Mouse (Mus musculus) brain, embryonic 18.5 days (tissue): ENCODE data around the gene Tspan3.
A peak's percentile ranks its signal among the peaks of the same experiment; 100 is the strongest.

Experiments
- DNase-seq: peaks from one replicate; pipeline ENCODE4 v3.0.0-alpha.2; 2012; ENCODE audit warnings: low read depth, low spot score

Gene Tspan3

DNA sequence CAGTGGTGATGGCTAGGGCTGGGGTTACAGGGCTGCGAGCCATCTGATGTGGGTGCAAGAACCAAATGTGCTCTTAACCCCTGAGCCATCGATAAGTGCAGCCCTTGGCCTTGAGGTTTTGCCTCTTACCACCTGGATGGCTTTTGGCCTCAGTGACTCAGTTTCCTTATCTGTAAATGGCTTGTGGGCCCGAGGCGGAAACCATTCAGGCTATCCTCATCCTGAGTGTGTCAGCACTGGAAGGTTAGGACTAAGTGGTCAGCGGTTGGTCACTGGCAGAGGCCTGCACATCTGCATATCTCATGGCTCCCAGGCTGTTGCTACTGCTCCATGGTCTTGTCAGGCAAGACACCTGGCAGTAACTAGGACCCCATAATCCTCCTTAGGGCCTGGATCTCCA lies 47.2 kb downstream of the Tspan3 start:
- DNase-seq, result no peak

DNA sequence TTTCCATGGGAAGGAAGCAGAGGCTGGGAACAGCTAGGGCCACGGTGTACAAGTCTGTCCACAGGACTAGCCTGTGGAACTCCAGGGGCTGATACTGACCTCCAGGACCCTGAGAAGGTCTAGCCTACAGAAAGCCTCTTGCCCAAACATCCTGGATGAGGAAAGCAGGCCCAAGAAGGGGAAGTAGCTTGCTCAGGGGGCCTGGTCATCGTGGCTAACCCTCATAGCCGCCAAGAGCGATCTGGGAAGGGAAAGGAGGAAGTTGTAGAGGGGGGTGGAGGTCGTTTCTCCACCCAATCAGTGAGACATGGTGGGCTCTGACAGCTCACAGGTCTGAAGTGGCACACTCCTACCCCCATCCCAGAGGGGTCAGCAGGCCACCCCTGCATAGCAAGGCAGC lies 57.1 kb downstream of the Tspan3 start:
- no peak for DNase-seq

DNA sequence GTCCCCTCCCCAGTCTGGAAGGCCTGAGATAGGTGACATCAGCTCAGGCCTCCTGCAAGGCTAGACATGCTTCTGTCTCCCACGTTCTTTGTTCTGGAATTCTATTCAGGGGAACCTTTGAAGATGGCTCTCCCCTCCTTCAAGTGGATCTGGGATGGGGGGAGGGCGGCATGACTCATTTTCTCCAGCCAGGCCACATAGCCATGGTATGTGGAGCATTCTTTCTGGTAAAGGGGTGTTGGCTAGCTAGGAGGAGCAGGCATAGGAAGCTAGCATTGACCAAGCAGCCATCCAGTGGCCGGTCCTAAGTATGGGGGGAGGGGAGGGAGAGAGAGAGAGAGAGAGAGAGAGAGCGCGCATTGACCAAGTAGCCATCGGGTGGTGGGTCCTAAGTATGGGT lies 57.8 kb downstream of the Tspan3 start:
- no peak for DNase-seq

DNA sequence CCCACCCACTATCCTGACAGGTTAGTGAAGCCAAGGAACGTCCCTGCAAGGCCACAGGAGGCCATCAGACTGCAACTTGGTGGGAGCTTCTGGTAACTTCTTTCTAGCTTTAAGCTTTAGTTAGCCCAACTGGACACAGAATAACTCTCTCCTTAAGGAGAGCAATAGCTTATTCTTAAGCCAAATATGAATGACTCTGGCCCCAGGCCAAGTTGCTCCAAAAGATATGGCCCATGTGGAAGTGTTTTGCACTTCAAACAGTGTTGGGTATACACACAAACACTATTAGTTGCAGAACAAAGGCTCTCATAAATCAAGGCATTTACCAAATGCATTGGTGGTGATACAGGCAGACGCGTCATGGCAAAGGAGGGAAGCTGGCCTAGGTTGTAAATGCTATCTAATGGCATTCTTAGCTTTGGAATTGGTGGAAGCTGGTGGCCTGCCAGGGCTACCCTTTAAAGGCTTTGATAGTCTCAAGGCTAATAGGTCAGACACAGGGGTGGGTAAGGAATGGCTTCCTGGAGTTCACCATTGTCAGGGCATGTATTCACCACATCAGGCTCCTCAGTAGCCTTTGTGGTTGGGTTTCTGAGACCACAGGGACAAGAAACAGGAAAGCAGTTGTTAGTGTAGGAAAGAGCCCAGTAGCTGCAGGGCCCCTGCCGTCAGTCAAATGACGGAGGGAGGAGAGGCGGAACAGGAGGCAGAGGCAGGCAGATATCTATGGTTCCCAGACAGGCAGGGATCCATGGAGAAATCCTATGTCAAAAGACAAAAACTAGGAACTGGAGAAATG lies 58.8 kb downstream of the Tspan3 start:
- DNase-seq, result no peak

DNA sequence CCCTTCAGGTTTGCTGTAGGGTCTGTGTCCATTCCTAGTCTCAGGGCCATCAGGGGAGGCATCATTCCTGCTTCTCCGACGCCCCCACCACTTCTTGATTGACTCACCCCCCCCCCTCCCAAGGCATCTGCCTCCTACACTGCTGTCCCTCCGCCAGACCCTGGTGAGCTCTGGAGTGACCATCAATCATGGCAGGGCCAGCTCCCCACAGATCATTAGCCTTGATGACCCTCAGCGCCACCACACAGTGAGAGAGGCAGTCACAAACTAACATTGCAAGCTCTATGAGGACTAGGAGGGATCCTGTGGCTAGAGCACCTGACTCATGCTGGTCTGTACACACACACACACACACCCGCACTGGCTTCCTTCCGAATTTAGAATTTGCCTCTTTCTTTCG lies 60.4 kb downstream of the Tspan3 start:
- DNase-seq, result no peak

DNA sequence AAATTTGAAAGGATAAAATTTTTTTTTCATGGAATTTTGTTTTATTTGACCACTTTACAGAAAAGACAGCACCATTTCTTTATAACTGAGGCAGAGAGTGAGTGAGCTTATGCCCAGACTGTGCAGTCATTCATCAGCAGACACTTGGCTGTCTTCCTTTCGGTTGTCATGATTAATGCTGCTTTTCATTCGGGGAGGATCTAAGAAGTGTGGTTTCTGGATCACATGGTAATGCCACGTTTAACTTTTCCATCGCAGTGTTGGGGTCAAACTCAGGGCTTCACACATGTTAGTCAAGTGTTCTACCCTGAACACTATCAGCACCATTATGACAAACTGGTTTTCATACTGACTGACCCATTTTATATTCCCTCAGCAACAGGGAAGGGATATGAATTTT lies 64.3 kb downstream of the Tspan3 start:
- DNase-seq, result no peak

DNA sequence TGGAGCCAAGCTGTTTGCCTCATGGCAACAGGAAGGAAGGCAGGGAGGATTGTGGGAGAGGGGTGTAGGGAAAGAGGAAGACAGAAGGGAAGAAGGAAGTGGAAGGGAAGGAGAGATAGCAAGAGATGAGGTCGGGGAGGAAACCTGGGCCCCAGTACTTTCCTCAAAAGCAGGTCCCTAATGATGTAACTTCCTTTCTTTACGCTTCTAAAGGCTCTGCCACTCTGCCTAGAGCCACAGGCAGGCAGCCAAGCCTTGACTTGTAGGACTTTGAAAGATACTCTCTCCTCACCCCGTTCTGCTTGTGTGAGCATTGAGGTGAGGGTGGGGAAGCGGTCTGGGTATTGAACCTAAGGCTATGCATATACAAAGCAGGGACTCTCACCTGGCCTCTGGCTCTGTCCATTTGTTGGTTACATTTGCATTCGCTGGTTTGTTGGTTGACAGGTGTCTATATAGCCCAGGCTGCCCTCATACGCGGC lies 65.2 kb downstream of the Tspan3 start:
- no peak for DNase-seq

DNA sequence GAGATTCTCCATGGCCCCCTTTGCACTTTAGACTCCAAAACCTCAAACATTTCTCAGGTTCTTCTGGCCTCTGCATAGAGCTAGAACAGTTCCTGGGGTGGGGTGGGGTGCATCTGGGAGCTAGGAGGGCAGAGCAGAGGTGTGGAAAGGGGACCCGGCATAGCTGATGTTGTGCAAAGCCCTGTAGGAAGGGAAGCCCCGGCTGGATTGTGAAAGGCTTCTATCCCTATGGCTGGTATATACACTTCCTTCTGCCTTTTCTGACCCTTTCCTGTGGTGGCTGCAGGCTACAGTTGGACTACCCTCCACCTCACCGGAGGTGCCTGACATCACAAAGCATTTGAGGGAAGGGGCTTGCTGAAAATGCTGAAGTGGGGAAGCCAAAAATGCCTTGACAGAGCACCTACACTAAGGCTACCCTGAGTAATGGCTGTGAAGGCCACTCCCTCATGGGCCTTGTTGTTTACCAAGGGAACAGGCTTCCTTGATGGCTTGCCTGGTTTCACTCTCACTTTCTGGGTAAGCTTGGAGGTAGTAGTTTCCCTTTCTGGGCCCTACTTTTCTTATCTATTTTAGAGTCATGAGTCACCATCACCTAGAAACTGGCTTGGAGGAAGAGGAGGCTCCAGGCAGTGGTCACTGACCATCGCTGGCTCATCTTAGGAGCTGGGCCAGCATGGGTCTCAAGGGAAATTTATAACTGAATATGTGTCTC lies 67.5 kb downstream of the Tspan3 start:
- no peak for DNase-seq

DNA sequence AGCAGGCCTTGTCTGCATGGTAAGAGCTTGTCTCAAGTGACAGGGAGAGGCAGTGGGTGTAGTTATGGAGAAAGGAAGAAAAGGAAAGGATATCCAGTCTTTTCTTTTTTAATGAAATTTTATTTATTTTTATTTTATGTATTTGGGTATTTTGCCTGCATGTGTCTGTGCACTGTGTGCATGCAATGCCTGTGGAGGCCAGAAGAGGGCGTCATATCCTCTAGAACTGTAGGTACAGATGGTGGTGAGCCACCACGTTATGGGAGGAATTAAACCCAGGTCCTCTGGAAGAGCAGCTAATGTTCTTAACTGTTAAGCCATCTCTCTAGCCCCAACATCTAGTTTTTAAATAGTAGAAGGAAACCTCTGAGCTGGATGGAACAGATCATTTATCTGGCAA lies 73.2 kb downstream of the Tspan3 start:
- DNase-seq, result no peak

DNA sequence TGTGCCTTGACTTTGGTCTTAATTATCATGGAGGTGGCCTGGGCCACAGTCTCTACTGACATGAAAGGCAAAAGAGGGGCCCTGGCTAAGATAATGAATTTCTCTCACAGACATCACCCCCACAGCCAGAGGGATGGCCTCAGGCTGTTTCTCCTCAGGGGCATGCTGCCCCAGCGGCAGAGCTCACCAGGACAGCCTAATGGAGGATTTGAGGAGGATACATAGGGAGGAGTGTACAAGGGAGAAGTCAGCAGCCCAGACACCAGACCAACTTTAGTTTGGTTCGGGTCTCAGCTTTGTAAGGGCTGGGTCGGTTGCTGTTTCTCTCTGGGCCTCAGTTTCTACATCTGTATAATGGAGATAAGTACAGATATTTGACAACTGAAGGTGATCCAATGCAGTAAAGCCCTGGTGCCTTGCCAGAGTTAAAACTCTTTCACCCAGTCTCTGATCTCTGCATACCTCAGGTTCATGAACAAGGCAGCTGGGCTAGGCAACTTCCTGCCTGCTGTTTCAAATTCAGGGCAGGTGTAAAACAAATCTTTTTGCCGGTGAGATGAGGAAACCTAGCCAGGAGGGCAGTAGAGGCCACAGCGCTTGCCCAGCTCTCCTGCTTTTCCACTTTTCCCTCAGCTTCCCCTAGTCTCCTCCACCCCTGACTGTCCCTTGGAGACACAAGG lies 74.6 kb downstream of the Tspan3 start:
- DNase-seq, result no peak

DNA sequence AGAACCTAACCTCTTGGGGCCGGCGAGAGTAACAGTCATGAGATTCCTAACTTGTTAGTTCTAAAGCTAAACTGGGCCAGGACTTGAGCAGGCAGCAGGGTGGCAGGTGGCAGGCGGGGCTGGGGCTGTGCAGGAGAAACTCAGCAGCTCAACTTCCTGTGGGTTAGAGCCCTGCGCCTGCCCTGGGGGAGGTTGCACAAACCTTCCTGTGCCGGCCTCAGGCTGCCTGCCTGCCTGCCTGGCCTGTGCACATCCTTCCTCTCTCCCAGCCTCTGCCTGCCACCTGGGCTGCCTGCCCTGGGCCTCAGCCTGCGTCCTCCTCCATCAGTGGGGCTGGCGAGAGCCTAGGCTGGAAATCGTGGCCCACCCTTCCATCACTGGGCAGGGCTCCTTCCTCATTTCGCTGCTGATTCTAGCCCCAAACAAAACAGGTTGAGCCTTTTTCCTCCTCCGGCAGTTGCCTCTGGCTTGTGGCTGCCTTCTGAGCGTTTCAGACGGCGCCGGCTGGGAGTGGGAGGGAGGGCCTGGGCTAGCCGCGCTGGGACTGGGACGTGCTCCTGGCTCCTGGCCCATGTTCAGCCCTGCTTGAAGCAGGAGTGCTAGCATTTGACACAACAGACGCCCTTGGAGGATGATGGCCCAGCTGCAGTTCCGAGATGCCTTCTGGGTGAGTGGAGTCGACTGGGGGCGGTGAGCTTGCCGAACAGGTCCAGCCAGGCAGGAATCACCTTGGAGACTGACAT lies 75.3 kb downstream of the Tspan3 start, which contains the start of gene Pstpip1:
Gene Pstpip1 (plus strand): TSS at position 185 of the 743 bp plus-strand sequence.
- peak; percentile 16 for DNase-seq

DNA sequence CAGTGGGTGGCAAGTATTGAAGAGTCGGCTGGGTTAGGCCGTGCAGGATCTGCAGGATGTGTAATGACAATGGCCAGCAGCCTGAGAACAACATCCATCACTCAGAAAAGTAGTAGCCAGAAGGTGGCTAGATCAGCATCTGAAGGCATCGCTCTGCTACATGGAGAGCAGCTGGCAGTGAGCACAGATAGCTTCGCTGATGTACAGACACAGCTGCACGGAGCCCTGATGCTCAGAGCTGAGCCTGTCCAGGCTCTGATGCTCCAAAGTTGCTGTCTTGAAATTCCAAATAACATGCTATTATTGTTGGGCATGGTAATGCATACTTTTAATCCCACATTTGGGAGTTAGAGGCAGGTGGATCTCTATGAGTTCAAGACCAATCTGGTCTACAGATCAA lies 78.8 kb downstream of the Tspan3 start:
- no peak for DNase-seq
